Mouse (Mus musculus) WW6 (cell line): ENCODE data around the gene Efna3.

Experiments
- DNase-seq: peaks from one replicate; pipeline ENCODE4 v3.0.0-alpha.2; 2013; ENCODE audit warnings: low read depth, low spot score

The Efna3 gene

DNA sequence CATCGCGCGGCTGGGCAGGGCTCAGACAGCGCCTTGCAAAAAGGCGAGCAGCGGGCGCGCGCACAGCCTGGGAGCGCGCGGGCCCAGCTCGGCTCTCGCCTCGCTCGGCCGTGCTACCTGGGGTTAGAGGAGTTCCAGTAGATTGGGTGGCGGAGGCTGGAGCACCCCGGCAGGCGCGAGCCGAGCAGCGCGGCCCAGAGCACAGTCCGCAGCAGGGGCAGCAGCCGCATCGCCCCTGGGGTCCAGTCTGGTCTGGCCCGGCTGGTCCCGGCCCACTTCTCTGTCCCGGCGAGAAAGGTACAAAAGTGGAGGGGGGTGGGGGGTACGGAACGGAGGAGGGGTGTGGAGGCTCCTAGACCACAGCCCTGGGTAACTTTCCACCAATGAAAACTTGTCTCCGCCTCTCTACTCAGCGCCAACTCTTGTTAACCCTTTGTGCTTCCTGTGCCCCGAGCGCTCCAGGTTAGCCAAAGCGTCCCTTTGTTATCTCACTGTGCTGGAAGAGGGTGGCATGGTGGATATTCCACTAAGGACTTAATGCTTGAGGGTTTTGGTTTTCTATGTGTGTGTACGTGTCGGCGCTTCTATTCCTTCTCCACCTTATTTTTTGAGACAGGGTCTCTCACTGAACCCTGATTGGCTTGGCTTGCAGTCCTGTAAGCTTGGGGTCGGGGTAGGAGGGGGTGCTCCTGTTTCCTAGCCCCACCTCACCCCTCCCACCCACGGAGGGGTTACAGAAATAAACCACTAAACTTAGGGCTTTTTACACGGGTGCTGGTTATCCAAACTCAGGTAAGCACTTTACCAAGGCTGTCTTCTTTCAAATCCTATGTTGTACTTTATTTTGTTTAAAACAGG, 15.2 kb upstream of the Efna3 start, which contains the start of gene Efna4:
Gene Efna4, minus strand, starts transcription at position 308 of the 858 bp plus-strand sequence.
- DNase-seq: no peak

DNA sequence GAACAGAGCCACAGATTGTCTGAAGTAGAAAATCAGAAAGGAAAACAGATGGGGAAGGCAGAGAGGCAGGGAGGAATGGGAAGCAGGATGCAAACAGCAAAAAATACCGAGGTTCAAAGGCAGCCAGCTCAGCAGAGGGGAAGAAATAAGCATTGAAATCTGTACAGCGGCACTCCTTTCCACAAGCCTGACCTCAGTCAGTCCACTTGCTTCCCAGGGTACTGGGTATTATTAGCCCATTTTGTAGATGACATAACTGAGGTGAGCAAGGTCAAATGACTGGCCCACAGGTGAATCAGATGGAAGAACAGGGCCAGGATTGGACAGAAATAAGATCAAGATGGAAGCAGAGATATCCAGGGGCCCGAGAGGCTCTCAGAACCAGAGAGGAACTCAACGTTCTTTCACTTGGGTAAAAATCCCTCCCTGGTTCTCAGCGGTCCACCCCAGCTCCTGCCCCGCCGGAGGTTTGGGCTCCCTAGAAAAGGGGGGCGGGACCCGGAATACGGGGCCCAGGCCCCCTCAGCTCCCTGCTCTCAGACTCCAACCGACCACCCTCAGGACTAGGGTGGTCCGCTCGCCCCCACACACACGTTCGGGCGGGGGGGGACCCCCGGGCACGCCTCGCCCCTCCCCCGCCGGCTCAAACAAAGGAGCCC, 14.4 kb upstream of the Efna3 start:
- DNase-seq: no peak

DNA sequence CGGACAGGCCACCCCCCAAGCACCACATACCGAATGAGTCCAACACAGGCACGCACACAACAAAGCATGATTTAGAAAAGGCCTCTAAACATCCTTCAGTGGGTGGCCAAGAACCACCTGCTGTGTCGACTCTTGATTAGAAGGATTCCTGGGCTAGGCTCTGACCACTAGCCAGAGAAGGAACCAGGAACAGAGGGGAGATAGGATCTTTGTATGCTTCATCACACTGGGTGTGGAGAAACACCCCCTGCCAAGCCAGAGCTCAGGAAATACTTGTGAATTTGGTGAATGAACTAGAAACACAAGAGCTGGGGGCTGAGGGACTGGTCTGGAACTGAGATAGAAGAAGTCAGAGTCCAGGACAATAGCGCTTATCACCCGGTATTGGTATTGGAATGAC, 13.8 kb upstream of the Efna3 start:
- DNase-seq: no peak

DNA sequence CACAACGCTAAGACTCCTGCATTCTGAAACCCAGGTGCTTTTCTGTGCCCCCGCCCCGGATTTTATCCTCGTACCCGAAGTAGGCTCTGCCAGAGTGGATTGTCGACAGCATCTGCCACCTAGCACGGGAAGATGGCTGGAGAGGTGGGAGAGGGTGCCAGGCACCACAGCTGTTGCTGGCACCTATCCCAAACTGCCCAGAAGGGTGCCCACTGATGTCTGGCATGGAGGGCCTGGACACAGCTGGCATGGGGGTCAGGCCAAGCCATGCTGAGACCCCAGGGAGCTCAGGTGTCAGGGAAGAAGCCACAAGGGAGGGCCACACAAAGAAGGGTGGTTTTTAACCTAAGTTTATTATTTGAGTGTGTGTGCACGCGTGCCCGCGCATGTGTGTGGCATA, 10.3 kb upstream of the Efna3 start:
- DNase-seq: no peak

DNA sequence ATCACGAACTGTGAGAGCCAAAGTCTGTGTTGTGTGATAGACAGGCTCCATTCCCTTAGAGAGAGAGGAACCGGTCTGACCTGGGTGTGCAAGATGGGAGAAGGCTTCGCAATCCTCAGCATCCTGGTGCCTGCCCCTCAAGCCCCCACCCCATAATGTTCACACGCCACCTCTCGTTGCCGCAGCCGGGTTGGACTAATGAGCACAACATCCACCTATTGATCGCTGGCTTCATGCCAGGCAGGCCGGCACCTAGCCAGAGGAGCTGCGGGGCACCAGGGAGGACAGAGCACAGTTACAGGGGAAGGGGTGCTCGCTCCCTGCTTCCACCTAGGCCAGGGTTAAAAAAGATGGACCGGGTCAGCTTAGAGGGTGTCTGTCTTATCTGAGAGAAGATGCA, 9.7 kb upstream of the Efna3 start:
- DNase-seq: no peak

DNA sequence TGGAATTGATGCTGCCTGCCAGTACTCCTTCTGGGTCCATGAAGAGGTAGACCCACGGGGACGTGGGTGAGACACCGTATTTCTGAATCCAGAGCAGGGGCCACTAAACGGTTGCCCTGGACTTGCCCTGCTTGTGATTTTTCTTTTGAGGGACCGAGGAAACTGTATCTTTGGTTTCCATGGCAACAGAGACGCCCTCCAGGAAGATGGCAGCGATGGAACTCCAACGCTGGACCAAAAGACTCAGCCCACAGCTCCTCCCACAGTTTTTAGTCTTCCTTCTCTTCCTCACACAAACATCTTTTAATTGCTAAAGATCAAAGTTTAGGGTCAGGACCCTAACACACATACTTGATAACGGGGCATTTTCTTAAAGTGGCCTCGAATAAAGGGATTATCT, 9.2 kb upstream of the Efna3 start:
- no peak for DNase-seq

DNA sequence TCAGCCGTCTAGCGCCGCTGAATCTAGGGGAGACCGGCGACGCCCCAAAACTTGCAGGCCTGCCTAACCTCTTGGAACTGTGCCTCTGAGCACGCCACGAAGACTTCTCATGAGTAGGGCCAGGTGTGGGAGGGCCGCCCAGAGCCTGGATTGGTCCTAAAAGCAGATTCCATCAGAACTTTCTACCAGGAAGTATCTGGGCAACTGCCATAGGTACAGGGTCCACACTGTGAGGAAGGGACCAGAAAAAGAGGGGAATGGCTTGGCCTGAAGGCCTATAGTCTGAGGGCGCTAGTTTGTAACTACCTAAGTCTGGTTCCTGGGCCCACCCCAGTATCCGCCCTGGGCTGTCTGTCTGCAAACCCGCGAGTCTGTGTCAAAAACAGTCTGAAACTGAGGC, 8.8 kb upstream of the Efna3 start:
- no peak for DNase-seq

DNA sequence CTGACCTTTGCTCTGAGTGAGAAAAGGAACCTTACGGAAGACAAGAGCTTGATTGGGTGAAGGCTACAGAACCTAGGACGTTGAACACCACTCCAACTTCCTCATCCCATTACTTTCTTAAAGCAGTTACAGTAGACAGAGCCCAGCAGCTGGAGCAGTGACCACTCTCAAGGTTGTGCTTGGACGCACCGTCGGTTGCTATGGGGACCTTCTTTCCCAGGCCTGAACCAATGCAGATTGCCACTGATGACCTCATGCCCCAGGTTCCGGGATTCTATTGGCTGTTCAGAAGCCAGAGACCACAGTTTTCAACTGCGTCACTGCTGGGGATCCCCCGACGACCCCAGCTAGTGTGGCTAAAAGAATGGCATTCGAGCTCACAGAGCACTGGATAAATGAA, 8.2 kb upstream of the Efna3 start:
- no peak for DNase-seq

DNA sequence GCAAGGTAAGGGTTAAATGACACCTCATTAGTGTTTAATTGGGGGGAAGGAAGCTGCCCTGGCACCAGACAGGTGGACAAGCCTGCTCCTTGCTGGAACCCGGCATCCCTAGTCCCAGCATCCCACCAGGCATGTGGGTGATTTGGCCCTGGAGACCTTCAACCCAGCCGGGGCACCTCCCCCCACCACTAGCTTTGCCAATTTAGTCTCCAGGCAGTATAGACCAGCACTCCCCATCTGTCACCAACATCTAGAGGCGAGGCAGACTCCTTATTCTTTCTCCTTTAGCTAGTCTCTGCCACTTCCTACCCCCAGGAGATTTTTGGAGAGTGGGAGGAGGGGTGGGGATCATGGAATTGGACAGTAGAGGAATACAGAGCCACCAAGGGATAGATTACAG, 7.6 kb upstream of the Efna3 start:
- DNase-seq: no peak

DNA sequence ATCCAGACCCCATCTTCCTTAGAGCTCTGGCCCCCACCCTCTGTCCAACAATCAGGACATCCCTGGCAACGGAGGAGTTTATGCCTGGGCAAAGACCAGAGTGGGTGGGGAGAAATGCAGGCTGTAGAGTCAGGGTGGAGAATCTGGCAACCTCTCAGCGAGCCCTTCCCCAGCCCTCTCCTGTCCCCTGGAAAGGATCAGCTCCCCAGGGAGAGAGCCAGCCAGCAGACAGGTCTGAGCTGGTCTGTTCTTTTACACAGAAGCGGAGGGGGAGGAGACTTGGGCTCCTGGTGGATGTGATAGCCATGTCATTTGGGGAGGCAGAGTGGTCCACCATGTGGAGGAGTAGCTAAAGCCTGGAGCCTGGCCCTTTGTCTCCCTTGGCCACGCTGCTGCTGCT, 5.9 kb upstream of the Efna3 start:
- no peak for DNase-seq

DNA sequence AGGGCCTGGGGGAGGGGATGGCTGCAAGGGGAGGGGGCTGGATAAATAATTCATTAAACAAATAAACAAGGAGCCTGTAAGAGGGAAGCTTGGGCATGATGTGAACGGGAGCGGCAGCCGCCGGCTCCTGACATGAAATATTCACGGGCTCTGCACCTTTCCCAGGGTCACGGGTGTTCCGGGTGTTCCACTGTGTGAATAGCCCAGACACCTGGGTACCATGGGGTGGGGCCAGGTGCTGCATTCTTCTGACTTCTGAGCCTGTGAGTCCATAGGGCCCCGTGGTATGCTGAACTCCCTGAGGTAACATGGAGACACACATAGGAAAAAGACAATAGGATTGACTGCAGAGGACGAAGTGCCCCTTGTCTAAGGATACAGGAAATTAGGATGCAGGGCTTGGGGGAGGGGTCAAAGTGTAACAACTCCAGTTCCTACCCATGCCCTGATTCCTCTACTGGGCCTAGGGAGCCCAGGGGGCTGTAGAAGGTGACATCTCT, 4.7 kb upstream of the Efna3 start:
- DNase-seq: no peak

DNA sequence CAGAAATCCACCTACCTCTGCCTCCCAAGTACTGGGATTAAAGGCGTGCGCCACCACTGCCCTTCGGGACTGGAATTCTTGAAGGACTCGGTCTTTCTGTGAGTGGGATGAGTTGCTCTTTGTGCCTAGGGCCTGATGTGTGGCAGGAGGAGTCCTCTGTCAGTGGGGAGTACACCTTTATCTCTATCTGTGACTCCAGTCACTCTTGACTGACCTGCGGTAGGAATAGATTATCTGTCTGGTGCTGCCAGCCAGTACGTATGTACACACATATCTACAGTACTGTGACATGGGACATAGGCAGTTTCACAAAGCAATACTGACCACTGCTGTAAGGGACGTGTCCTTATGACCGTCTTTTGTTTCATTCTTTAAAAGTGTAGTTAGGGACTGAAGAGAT, 3.1 kb upstream of the Efna3 start:
- DNase-seq: no peak

DNA sequence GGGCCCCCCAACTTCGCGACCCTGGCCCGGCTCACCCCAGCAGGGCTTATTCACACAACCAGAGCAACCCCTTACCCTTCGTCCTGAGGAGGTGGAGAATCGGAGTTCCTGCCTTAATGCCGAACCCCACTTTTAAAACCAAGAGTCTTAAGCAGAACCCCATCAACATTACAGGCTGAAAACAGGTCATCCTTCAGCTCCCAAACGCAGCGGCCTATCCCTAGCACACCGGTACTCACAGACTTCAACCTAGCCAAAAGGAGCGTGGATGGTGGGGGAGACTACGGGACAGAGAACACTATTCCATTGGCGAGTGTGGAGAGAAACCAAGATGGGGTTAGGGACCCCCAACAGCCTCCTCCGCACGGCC, 649 bp downstream of the Efna3 start:
- no peak for DNase-seq

DNA sequence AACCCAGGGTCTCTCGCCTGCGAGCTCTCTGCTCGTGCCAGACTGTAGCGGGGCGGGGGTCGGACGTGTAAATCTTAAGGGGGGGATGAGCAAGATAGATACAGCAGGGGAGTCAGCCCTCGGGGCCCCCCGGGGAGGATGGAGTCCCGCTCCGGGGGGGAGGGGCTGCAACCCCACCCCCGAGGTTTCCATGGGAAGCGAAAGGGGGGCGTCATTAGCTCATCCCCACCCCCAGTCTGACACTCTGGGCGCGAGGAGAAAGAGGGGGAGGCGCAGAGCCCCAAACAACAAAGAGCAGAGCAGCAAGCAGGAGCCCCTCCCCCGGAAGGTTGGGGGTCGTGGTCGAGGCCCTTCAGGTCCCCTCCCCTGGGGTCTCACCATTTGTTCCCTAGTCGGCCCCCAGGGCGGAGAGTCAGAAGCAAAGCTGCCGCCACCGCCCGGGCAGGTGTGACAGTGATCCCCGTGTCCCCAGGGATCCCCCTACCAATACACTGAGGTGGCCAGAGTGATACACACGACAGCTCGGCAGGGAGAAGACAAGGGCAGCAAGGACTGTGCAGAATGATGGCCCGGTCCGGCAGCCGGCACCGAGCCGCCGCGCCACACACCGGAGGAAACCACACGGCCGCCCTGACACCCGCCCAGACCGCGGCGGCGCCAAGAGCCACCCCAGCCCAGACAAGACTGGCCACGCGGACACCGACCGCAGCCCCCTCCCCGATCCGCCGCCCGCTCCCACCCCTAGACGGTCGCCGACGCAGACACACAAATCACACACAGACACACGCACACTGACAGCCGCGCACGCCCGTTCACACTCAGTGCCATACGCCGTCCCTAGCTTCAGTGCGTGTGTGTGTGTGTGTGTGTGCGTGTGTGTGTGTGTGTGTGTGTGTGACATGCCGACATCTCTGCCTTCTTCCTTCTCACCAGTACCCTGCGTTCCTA, 1.3 kb downstream of the Efna3 start:
- no peak for DNase-seq

DNA sequence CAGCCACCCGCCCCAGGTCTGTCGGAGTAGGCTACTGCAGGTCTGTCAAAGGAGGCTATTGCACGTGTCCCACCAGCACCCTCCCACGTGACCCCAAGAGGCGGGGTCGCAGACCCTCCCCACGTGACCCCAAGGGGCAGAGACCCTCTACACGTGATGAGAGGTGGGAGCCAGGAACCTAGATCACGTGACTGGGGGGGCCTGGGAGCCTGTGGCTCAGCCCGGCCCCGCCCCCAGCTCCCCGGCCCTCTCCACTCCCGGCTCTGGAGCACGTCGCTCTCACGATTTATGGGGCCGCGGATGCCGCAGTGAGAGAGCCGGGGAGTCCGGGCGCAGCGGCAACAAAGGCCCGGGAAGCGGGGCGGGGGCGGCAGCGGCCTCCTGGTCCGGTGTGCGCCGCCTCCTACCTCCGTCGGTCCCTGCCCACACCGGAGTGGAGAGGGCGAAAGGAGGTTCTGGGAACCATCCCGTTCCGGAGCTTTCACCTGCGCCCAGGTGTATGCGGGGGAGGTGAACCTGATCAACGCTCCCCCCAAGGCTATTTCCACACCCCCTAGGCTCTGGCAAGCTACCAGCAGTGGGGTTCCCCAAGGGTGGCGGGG, 2.1 kb downstream of the Efna3 start:
- DNase-seq: no peak

DNA sequence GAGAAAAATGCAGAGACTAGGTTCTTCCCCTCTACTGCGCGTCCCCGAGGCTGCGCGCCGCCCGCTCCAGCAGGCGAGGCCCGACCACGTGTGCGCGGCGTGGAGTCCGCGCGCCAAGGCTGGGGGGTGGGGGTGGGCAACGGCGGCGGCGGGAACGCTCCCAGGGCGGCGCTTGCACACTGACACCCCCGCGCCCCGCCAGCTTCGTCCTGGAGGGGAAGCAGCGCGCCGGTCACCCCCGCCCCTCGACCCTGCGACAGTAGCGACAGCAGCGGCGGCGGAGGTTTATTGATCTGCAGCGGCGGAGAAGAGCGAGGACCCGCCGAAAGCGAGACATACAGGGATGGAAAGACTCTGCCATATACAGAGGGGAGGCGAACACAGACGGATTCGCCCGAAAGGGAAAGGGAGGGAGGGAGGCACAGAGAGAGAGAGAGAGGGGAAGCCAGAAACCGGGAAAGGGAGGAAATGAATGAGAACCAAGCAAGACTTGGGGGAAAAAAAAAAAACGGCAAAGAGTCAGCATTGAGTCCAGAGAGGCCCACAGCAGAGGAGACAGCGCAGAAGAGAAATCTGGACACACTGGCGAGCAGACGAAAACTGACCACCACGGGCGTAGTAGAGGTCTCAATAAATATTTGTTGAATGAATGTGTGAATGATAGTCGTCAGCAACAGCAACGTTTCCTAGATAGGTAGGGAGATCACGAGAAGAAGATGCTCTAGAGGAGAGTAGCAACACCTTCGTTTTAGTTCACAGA, 3.0 kb downstream of the Efna3 start:
- no peak for DNase-seq

DNA sequence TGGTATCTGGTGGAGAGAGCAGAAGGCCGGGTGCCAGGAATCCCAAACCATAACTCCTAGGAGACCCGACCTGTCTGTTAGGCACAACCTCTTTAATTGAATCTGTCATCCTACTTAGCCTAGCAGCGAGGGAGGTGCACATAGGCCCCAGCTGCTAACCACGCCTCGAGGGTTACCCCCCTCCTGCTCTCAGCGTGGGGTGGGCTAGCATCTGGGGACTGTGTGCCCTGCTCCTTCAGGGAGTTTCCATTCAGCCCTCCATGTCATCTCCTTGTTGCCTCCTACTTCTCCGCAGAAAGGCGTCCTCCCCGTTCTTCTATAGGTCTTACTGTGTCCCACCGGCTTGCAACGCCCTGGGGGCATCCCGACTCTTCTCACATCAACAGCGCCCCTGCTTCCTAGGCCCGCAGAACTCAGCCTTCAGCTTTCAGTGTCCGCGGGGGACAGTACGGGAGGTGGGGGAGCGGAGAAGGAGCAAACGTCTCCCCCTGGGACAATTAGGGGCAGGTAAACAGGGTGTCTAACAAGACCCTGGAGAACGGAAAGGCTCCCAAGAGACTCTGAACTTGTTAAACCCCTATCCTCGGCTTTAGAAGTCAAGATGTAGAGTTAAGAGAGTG, 3.7 kb downstream of the Efna3 start:
- no peak for DNase-seq

DNA sequence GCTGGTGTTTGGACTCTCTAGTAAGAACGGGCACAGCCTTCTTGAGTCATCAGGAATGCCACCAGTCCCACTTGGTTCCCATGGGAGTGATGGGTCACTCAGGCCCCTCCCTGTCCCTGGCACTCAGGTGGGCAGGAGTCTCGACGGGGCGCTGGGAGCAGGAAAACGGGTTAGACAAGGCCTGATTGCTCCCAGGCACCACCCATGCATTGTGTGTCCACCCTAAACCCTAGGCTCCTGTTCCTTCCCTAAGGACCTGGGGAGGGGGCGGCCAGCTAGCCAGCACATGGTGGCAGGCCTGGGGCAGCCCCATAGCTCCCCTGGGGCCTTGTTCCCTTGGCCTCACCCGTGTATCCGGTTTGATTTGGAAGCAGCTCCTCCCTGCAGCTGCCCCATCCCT, 4.4 kb downstream of the Efna3 start:
- no peak for DNase-seq

DNA sequence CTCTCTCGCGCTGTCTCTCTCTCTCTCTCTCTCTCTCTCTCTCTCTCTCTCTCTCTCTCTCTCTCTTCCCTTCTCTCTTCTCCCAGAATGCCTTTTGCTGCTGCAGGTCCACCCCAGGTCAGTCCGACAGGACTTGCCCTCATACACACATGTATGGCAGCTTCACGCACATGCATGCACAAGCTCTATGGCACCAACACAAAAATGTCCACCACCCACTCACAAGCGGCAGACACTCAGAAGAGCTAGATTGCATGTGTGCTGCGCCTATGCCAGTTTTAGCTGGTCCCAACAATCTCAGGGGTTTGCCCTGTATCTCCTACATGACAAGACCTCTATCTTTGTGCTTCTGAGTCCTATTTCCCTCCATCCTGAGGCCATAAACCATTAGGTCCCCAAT, 5.5 kb downstream of the Efna3 start:
- no peak for DNase-seq

DNA sequence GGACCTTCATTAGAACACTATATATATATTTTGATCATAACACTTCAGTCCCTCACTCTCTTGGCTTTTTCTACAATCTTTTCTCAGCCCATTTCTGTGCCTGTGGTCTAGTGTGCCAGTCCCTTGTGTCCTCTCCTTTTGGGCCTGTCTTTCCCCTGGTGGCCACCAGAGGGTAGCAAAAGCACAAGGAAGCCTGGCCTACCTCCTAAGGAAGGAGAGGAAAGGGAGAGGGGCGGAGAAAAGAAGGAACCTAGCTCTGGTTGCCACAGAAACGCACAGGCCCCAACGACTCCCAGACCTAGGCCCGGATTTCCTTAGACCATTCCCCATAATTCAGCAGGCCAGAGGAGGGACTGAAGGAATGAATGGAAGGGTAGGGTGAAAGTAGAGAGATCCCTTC, 5.9 kb downstream of the Efna3 start:
- no peak for DNase-seq
